Mouse (Mus musculus): ENCODE data around the gene Fam71f2. TPM values are rescaled to one million over a fixed set of nuclear protein-coding genes. Genes with fewer than 3 reads are reported as not detected.

Fam71f2 gene
- total RNA-seq, 1 experiment = 0.58 TPM

- Histone ChIP-seq H3K9ac (ENCODE audit: insufficient read depth, low read depth, low read length, poor library complexity, severe bottlenecking) (no peak overlapping the region), H3K36me3 (ENCODE audit: control insufficient read depth, insufficient read depth, low read length, poor library complexity, severe bottlenecking) (no peaks in the 10 kb centered on the region), H3K4me1 (ENCODE audit: control insufficient read depth in 2 of 2, insufficient read depth in 2 of 2, low read length in 2 of 2, poor library complexity in 1 of 2) (no peaks in the 10 kb centered on the region), H3K27ac (ENCODE audit: insufficient read depth, low read depth, low read length, poor library complexity, severe bottlenecking) (no peak overlapping the region), H3K9me3 (ENCODE audit: control insufficient read depth, insufficient read depth, low read depth, low read length) (no peaks in the 10 kb centered on the region), H3K4me3 (ENCODE audit: insufficient read depth in 1 of 2, low read depth in 1 of 2, low read length in 2 of 2, poor library complexity in 1 of 2, severe bottlenecking in 1 of 2) (no peak overlapping the region)
- in situ Hi-C loops (cut with MboI; ENCODE audit: low sequenced_read_pairs in 2 of 2, unreplicated experiment in 2 of 2) = no loop called here
- DNase-seq (ENCODE audit: low read depth, low spot score) = no peak
- TF ChIP-seq HCFC1 (IDR thresholded peaks at IDR 0.05; ENCODE audit: borderline replicate concordance, insufficient read depth, low read length) (no peak), ZC3H11A (IDR thresholded peaks at IDR 0.05; ENCODE audit: borderline replicate concordance, low read depth, low read length) (no peak), MAFK (IDR thresholded peaks at IDR 0.05; ENCODE audit: insufficient read depth, low read depth, low read length) (no peak)
These were observed 38.5 kb downstream of the Fam71f2 start for GRCm38 (mm10) chr6:29317941-29318340.

- Histone ChIP-seq H3K9ac (ENCODE audit: insufficient read depth, low read depth, low read length, poor library complexity, severe bottlenecking) (no peak within 1 kb of the TSS), H3K36me3 (ENCODE audit: control insufficient read depth, insufficient read depth, low read length, poor library complexity, severe bottlenecking) (no peaks in the 10 kb centered on the region), H3K9me3 (ENCODE audit: control insufficient read depth, insufficient read depth, low read depth, low read length) (no peaks in the 10 kb centered on the region), H3K4me3 (ENCODE audit: insufficient read depth in 1 of 2, low read depth in 1 of 2, low read length in 2 of 2, poor library complexity in 1 of 2, severe bottlenecking in 1 of 2) (no peak within 1 kb of the TSS), H3K4me1 (ENCODE audit: control insufficient read depth in 2 of 2, insufficient read depth in 2 of 2, low read length in 2 of 2, poor library complexity in 1 of 2) (no peaks in the 10 kb centered on the region), H3K27ac (ENCODE audit: insufficient read depth, low read depth, low read length, poor library complexity, severe bottlenecking) (no peak within 1 kb of the TSS)
- TF ChIP-seq ZNF384 (IDR thresholded peaks at IDR 0.05; ENCODE audit: low read depth, low read length) (no peak), MAFK (IDR thresholded peaks at IDR 0.05; ENCODE audit: insufficient read depth, low read depth, low read length) (no peak), ZC3H11A (IDR thresholded peaks at IDR 0.05; ENCODE audit: borderline replicate concordance, low read depth, low read length) (no peak), CHD2 (IDR thresholded peaks at IDR 0.05; ENCODE audit: low read depth, low read length) (no peak), HCFC1 (IDR thresholded peaks at IDR 0.05; ENCODE audit: borderline replicate concordance, insufficient read depth, low read length) (no peak)
- in situ Hi-C loops (cut with MboI; ENCODE audit: low sequenced_read_pairs in 2 of 2, unreplicated experiment in 2 of 2) = no loop called here
- no peak for DNase-seq (ENCODE audit: low read depth, low spot score)
These were observed 39.5 kb downstream of the Fam71f2 start, which contains the start of gene Fam71f1 for GRCm38 (mm10) chr6:29318879-29319278. Gene Fam71f1, plus strand, starts transcription at chr6:29319140.

DNA sequence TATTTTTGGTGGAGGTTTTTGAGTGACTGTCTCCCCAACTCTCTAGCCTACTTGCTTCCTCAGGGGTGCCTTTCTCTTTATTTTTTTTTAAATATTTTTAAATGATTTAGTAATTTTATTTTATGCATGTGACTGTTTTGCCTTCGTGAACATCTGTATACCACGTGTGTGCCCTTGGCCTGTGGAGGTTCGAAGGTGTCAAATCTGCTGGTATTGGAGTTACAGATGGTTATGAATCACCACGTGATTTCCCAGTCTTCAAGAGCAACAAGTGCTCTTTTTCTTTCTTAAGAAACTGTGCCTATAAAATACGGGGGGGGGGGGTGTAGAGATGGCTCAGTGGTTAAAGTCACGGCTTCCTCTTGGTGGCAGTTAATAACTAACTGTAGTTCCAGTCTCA lies 42.2 kb downstream of the Fam71f2 start:
- TF ChIP-seq ZNF384 (IDR thresholded peaks at IDR 0.05; ENCODE audit: low read depth, low read length) = no peak
- TF ChIP-seq ZC3H11A (IDR thresholded peaks at IDR 0.05; ENCODE audit: borderline replicate concordance, low read depth, low read length) = no peak
- TF ChIP-seq MAFK (IDR thresholded peaks at IDR 0.05; ENCODE audit: insufficient read depth, low read depth, low read length) = no peak
- no peak for TF ChIP-seq CHD2 (IDR thresholded peaks at IDR 0.05; ENCODE audit: low read depth, low read length)
- TF ChIP-seq HCFC1 (IDR thresholded peaks at IDR 0.05; ENCODE audit: borderline replicate concordance, insufficient read depth, low read length) = no peak
- Histone ChIP-seq H3K36me3 (ENCODE audit: control insufficient read depth, insufficient read depth, low read length, poor library complexity, severe bottlenecking) (no peaks in the 10 kb centered on the region), H3K9me3 (ENCODE audit: control insufficient read depth, insufficient read depth, low read depth, low read length) (no peaks in the 10 kb centered on the region), H3K9ac (ENCODE audit: insufficient read depth, low read depth, low read length, poor library complexity, severe bottlenecking) (no peak overlapping the region), H3K4me3 (ENCODE audit: insufficient read depth in 1 of 2, low read depth in 1 of 2, low read length in 2 of 2, poor library complexity in 1 of 2, severe bottlenecking in 1 of 2) (no peak overlapping the region), H3K27ac (ENCODE audit: insufficient read depth, low read depth, low read length, poor library complexity, severe bottlenecking) (no peak overlapping the region), H3K4me1 (ENCODE audit: control insufficient read depth in 2 of 2, insufficient read depth in 2 of 2, low read length in 2 of 2, poor library complexity in 1 of 2) (no peaks in the 10 kb centered on the region)
- in situ Hi-C loops (cut with MboI; ENCODE audit: low sequenced_read_pairs in 2 of 2, unreplicated experiment in 2 of 2) = no loop called here
- no peak for DNase-seq (ENCODE audit: low read depth, low spot score)

- no peak for DNase-seq (ENCODE audit: low read depth, low spot score)
- H3K9ac ChIP-seq (ENCODE audit: insufficient read depth, low read depth, low read length, poor library complexity, severe bottlenecking) = no peak overlapping the region
- H3K4me1 ChIP-seq (ENCODE audit: control insufficient read depth in 2 of 2, insufficient read depth in 2 of 2, low read length in 2 of 2, poor library complexity in 1 of 2) = no peaks in the 10 kb centered on the region
- no peaks in the 10 kb centered on the region for H3K36me3 ChIP-seq (ENCODE audit: control insufficient read depth, insufficient read depth, low read length, poor library complexity, severe bottlenecking)
- no peaks in the 10 kb centered on the region for H3K9me3 ChIP-seq (ENCODE audit: control insufficient read depth, insufficient read depth, low read depth, low read length)
- no peak overlapping the region for H3K27ac ChIP-seq (ENCODE audit: insufficient read depth, low read depth, low read length, poor library complexity, severe bottlenecking)
- no peak overlapping the region for H3K4me3 ChIP-seq (ENCODE audit: insufficient read depth in 1 of 2, low read depth in 1 of 2, low read length in 2 of 2, poor library complexity in 1 of 2, severe bottlenecking in 1 of 2)
- in situ Hi-C loops (cut with MboI; ENCODE audit: low sequenced_read_pairs in 2 of 2, unreplicated experiment in 2 of 2) = no loop called here
- TF ChIP-seq CHD2 (IDR thresholded peaks at IDR 0.05; ENCODE audit: low read depth, low read length) = no peak
- no peak for TF ChIP-seq HCFC1 (IDR thresholded peaks at IDR 0.05; ENCODE audit: borderline replicate concordance, insufficient read depth, low read length)
- TF ChIP-seq MAFK (IDR thresholded peaks at IDR 0.05; ENCODE audit: insufficient read depth, low read depth, low read length) = no peak
- no peak for TF ChIP-seq ZC3H11A (IDR thresholded peaks at IDR 0.05; ENCODE audit: borderline replicate concordance, low read depth, low read length)
- TF ChIP-seq ZNF384 (IDR thresholded peaks at IDR 0.05; ENCODE audit: low read depth, low read length) = no peak
These were observed 42.8 kb downstream of the Fam71f2 start for GRCm38 (mm10) chr6:29322147-29322546.

- in situ Hi-C loops (cut with MboI; ENCODE audit: low sequenced_read_pairs in 2 of 2, unreplicated experiment in 2 of 2) = no loop called here
- Histone ChIP-seq H3K36me3 (ENCODE audit: control insufficient read depth, insufficient read depth, low read length, poor library complexity, severe bottlenecking) (no peaks in the 10 kb centered on the region), H3K27ac (ENCODE audit: insufficient read depth, low read depth, low read length, poor library complexity, severe bottlenecking) (no peak overlapping the region), H3K4me1 (ENCODE audit: control insufficient read depth in 2 of 2, insufficient read depth in 2 of 2, low read length in 2 of 2, poor library complexity in 1 of 2) (no peaks in the 10 kb centered on the region), H3K9me3 (ENCODE audit: control insufficient read depth, insufficient read depth, low read depth, low read length) (no peaks in the 10 kb centered on the region), H3K4me3 (ENCODE audit: insufficient read depth in 1 of 2, low read depth in 1 of 2, low read length in 2 of 2, poor library complexity in 1 of 2, severe bottlenecking in 1 of 2) (no peak overlapping the region), H3K9ac (ENCODE audit: insufficient read depth, low read depth, low read length, poor library complexity, severe bottlenecking) (no peak overlapping the region)
- TF ChIP-seq MAFK (IDR thresholded peaks at IDR 0.05; ENCODE audit: insufficient read depth, low read depth, low read length) = no peak
- no peak for TF ChIP-seq ZC3H11A (IDR thresholded peaks at IDR 0.05; ENCODE audit: borderline replicate concordance, low read depth, low read length)
- TF ChIP-seq HCFC1 (IDR thresholded peaks at IDR 0.05; ENCODE audit: borderline replicate concordance, insufficient read depth, low read length) = no peak
- no peak for DNase-seq (ENCODE audit: low read depth, low spot score)
These were observed 43.3 kb downstream of the Fam71f2 start for GRCm38 (mm10) chr6:29322735-29323134.
